Mouse (Mus musculus) heart, embryonic 16.5 days (tissue): ENCODE results near the gene Trmt112. TPM values are rescaled to one million over a fixed set of nuclear protein-coding genes. Genes with fewer than 3 reads are reported as not detected.
A peak's percentile ranks its signal among the peaks of the same experiment; 100 is the strongest.

Experiments
- microRNA-seq: library from miRNA; unstranded; fragments of <30 nt; microRNA quantifications from one replicate; pipeline ENCODE4, GENCODE M21; 2017
- polyA plus RNA-seq: library from polyadenylated mRNA; unstranded; fragments of >200 nt; fragmentation: Nextera tagmentation; extraction: Ambion mirVana; gene quantifications from 2 replicates; pipeline ENCODE4 v1.2.1, GENCODE M21; 2015

The Trmt112 gene
- polyA plus RNA-seq, 1 experiment from 2014 or later: 93.0 TPM

Small RNA genes lying within 50 kb of the gene (microRNA-seq; reads per million reads assigned to microRNA genes)
- 2.2 reads per million, percentile 5 among the genes with 10 or more reads in this experiment for gene Mir6990

Other genes starting within 250 kb of the Trmt112 start
- gene Rps6ka4, start 69.1 kb upstream of the Trmt112 start, polyA plus RNA-seq: 20.0 and 20.5 TPM in 2 replicates
- 1.00 and 3.8 TPM in 2 replicates for gene Ccdc88b, start 51.5 kb upstream of the Trmt112 start, polyA plus RNA-seq
- gene Prdx5, start 408 bp downstream of the Trmt112 start, polyA plus RNA-seq: 383 and 415 TPM in 2 replicates
- gene Esrra, start 12.1 kb downstream of the Trmt112 start, polyA plus RNA-seq: 43.4 and 48.2 TPM in 2 replicates
- 2.8 and 3.9 TPM in 2 replicates for gene Catsperz, start 15.7 kb downstream of the Trmt112 start, polyA plus RNA-seq
- 0.50 and 0.95 TPM in 2 replicates for gene Kcnk4, start 24.8 kb downstream of the Trmt112 start, polyA plus RNA-seq
- 58.4 and 59.2 TPM in 2 replicates for gene Bad, start 32.2 kb downstream of the Trmt112 start, polyA plus RNA-seq
- 20.8 and 22.3 TPM in 2 replicates for gene Gpr137, start 32.8 kb downstream of the Trmt112 start, polyA plus RNA-seq
- gene Ppp1r14b, start 65.3 kb downstream of the Trmt112 start, polyA plus RNA-seq: 68.9 and 104 TPM in 2 replicates
- 16.8 and 21.1 TPM in 2 replicates for gene Plcb3, start 66.8 kb downstream of the Trmt112 start, polyA plus RNA-seq
- gene Fkbp2, start 70.8 kb downstream of the Trmt112 start, polyA plus RNA-seq: 83.7 and 95.0 TPM in 2 replicates
- gene Vegfb, start 78.0 kb downstream of the Trmt112 start, polyA plus RNA-seq: 123 and 171 TPM in 2 replicates
- 40.3 and 44.1 TPM in 2 replicates for gene Dnajc4, start 82.9 kb downstream of the Trmt112 start, polyA plus RNA-seq
- gene Nudt22, start 86.4 kb downstream of the Trmt112 start, polyA plus RNA-seq: 34.1 and 36.6 TPM in 2 replicates
- 17.0 and 17.3 TPM in 2 replicates for gene Trpt1, start 86.4 kb downstream of the Trmt112 start, polyA plus RNA-seq
- gene Fermt3, start 109.8 kb downstream of the Trmt112 start, polyA plus RNA-seq: 14.3 and 24.7 TPM in 2 replicates
- gene Stip1, start 130.3 kb downstream of the Trmt112 start, polyA plus RNA-seq: 195 and 202 TPM in 2 replicates
- 61.0 and 64.3 TPM in 2 replicates for gene Macrod1, start 147.1 kb downstream of the Trmt112 start, polyA plus RNA-seq
- gene Flrt1, start 196.0 kb downstream of the Trmt112 start, polyA plus RNA-seq: 1.6 and 1.9 TPM in 2 replicates